Mouse (Mus musculus): Measurements from ENCODE around the gene P2ry13. TPM values are rescaled to one million over a fixed set of nuclear protein-coding genes. Genes with fewer than 3 reads are reported as not detected.

P2ry13 gene
- total RNA-seq, 2 experiments from 2014 or later, result 0.92 to 1.4 TPM

Other genes with a start within 250 kb of the P2ry13 start
- 10 to 100 TPM; 21.7 TPM for gene Med12l, start 205.1 kb downstream of the P2ry13 start, total RNA-seq (2021)
- gene Gpr171, start 109.1 kb downstream of the P2ry13 start, total RNA-seq (2021), result under 1 TPM in 1 of 2 experiments, not detected in 1; 0.17 TPM
- gene P2ry14, start 57.3 kb downstream of the P2ry13 start, total RNA-seq (2021), result 10 to 100 TPM; 12.2 to 13.9 TPM
- not detected for gene Gpr87, start 15.8 kb downstream of the P2ry13 start, total RNA-seq (2021)
- 1 to 10 TPM; 6.6 to 6.9 TPM for gene P2ry12, start 52.0 kb upstream of the P2ry13 start, total RNA-seq (2021)
- 1 to 10 TPM; 7.6 to 9.2 TPM for gene Igsf10, start 133.5 kb upstream of the P2ry13 start, total RNA-seq (2021)